In the genomic region with DNA sequence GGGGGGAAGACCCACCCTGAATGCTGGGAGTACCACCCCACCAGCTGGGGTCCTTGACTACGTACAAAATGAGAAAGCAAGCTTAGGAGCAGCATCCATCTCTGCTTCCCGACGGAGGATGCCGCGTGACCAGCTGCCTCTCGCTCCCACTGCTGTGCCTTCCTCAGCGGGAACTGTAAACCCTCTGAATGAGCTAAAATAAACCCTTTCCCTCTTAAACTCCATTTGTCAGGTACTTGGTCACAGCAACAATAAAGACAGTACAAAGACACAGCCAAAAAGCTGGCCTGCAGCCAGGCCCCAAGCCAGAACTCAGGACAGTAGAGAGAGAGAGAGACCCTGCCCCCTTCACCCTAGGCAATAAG, we compare ENCODE assay signal across 15 mouse cellular contexts. TPM values are rescaled to one million over a fixed set of nuclear protein-coding genes. Genes with fewer than 3 reads are reported as not detected.
DNase-seq lines count a peak whose midpoint lies in the region; ATAC-seq lines count a peak whose summit lies in the region.
"Had no signal": no experiment of that assay in that cellular context is flagged by ENCODE, and none has a peak within 500 bp of the region (broad histone marks: within the 10 kb centered on the region; RNA-seq: fewer than 3 reads in every experiment).

No protein-coding gene starts in this region.

- 90% methylated on average over 7 of the region's 7 CpGs for WGBS in hindbrain, embryonic 10.5 days
- WGBS in hindbrain, embryonic 14.5 days: 47% methylated on average over 7 of the region's 7 CpGs
- 76% methylated on average over 7 of the region's 7 CpGs for WGBS in neural tube, embryonic 11.5 days
- WGBS in hindbrain, embryonic 13.5 days: 68% methylated on average over 7 of the region's 7 CpGs
- WGBS in neural tube, embryonic 15.5 days: 37% methylated on average over 7 of the region's 7 CpGs

- H3K9ac ChIP-seq in hindbrain, embryonic 14.5 days: no peak overlapping the region
- no peak overlapping the region for H3K9ac ChIP-seq in neural tube, embryonic 11.5 days (ENCODE audit: low read length)
- no peak overlapping the region for H3K9ac ChIP-seq in hindbrain, embryonic 13.5 days
- H3K9ac ChIP-seq in neural tube, embryonic 15.5 days (replicated peaks): no peak overlapping the region

- peaks cover 9% of the 10 kb centered on the region; the same call in 1 of the 2 replicates for H3K4me1 ChIP-seq in hindbrain, embryonic 10.5 days (replicated peaks)
- H3K4me1 ChIP-seq in hindbrain, embryonic 14.5 days (replicated peaks; ENCODE audit: control insufficient read depth, insufficient read depth, low read length): 0 out of 2 replicates have a peak, but pooled peaks cover 3% of the 10 kb centered on the region
- no peaks in the 10 kb centered on the region; the same call in 1 of the 2 replicates for H3K4me1 ChIP-seq in neural tube, embryonic 11.5 days (ENCODE audit: control insufficient read depth, insufficient read depth, low read length)
- peaks cover 19% of the 10 kb centered on the region for H3K4me1 ChIP-seq in hindbrain, embryonic 13.5 days (replicated peaks)
- H3K4me1 ChIP-seq in neural tube, embryonic 15.5 days: peaks cover 14% of the 10 kb centered on the region; the same call in 1 of the 2 replicates

- H3K4me2 ChIP-seq in hindbrain, embryonic 14.5 days (replicated peaks): no peak overlapping the region
- H3K4me2 ChIP-seq in neural tube, embryonic 11.5 days (ENCODE audit: low read depth): no peak overlapping the region
- H3K4me2 ChIP-seq in hindbrain, embryonic 13.5 days: no peak overlapping the region
- no peak overlapping the region for H3K4me2 ChIP-seq in neural tube, embryonic 15.5 days

- H3K27me3 ChIP-seq in hindbrain, embryonic 10.5 days (ENCODE audit: insufficient read depth, poor library complexity, severe bottlenecking): no peaks in the 10 kb centered on the region
- H3K27me3 ChIP-seq in hindbrain, embryonic 14.5 days (ENCODE audit: control insufficient read depth, insufficient read depth, low read length): no peaks in the 10 kb centered on the region
- no peaks in the 10 kb centered on the region for H3K27me3 ChIP-seq in neural tube, embryonic 11.5 days (ENCODE audit: control insufficient read depth, insufficient read depth, low read length)
- no peaks in the 10 kb centered on the region for H3K27me3 ChIP-seq in hindbrain, embryonic 13.5 days
- no peaks in the 10 kb centered on the region for H3K27me3 ChIP-seq in neural tube, embryonic 15.5 days (replicated peaks)
- H3K27me3 ChIP-seq: Patski had no signal

- no peaks in the 10 kb centered on the region for H3K9me3 ChIP-seq in hindbrain, embryonic 10.5 days
- H3K9me3 ChIP-seq in hindbrain, embryonic 14.5 days (ENCODE audit: control insufficient read depth, low read length): no peaks in the 10 kb centered on the region
- H3K9me3 ChIP-seq in neural tube, embryonic 11.5 days (ENCODE audit: control insufficient read depth, low read length): no peaks in the 10 kb centered on the region
- no peaks in the 10 kb centered on the region for H3K9me3 ChIP-seq in hindbrain, embryonic 13.5 days
- H3K9me3 ChIP-seq in neural tube, embryonic 15.5 days (replicated peaks): no peaks in the 10 kb centered on the region

- no peak overlapping the region for H3K4me3 ChIP-seq in hindbrain, embryonic 10.5 days
- no peak overlapping the region for H3K4me3 ChIP-seq in hindbrain, embryonic 14.5 days (replicated peaks; ENCODE audit: low read length)
- H3K4me3 ChIP-seq in neural tube, embryonic 11.5 days (ENCODE audit: low read depth, low read length): no peak overlapping the region
- no peak overlapping the region for H3K4me3 ChIP-seq in hindbrain, embryonic 13.5 days
- H3K4me3 ChIP-seq in neural tube, embryonic 15.5 days (replicated peaks): no peak overlapping the region
- H3K4me3 ChIP-seq: heart, adult 2 months had no signal

- H3K27ac ChIP-seq in hindbrain, embryonic 10.5 days: peak overlapping the region; percentile 62; the same call in 1 of the 2 replicates
- H3K27ac ChIP-seq in hindbrain, embryonic 14.5 days: no peak overlapping the region; the same call in 1 of the 2 replicates
- no peak overlapping the region for H3K27ac ChIP-seq in neural tube, embryonic 11.5 days (ENCODE audit: low read depth, low read length)
- peak overlapping the region; percentile 64 for H3K27ac ChIP-seq in hindbrain, embryonic 13.5 days
- H3K27ac ChIP-seq in neural tube, embryonic 15.5 days (replicated peaks): peak overlapping the region; percentile 20
- H3K27ac ChIP-seq: heart, adult 2 months had no signal

- peaks cover 55% of the 10 kb centered on the region for H3K36me3 ChIP-seq in hindbrain, embryonic 10.5 days
- H3K36me3 ChIP-seq in hindbrain, embryonic 14.5 days (replicated peaks; ENCODE audit: control insufficient read depth, insufficient read depth): peaks cover 23% of the 10 kb centered on the region
- H3K36me3 ChIP-seq in neural tube, embryonic 11.5 days (ENCODE audit: control insufficient read depth, insufficient read depth, low read length): no peaks in the 10 kb centered on the region; the same call in 1 of the 2 replicates
- H3K36me3 ChIP-seq in hindbrain, embryonic 13.5 days: peaks cover 22% of the 10 kb centered on the region
- H3K36me3 ChIP-seq in neural tube, embryonic 15.5 days: peaks cover 8% of the 10 kb centered on the region

- ATAC-seq in hindbrain, embryonic 14.5 days (ENCODE audit: low FRiP score): no peak
- no peak for ATAC-seq in neural tube, embryonic 11.5 days (ENCODE audit: insufficient read depth, low FRiP score, low TSS enrichment)
- ATAC-seq in hindbrain, embryonic 13.5 days (ENCODE audit: low FRiP score): no peak
- ATAC-seq in neural tube, embryonic 15.5 days (ENCODE audit: low FRiP score): peak; percentile 15; the same call in 1 of the 2 replicates
- ATAC-seq: Patski had no signal

- DNase-seq in hindbrain, embryonic 10.5 days (ENCODE audit: low spot score): no peak
- no peak for DNase-seq in hindbrain, embryonic 14.5 days (ENCODE audit: low spot score)
- peak; percentile 27 for DNase-seq in neural tube, embryonic 11.5 days (ENCODE audit: low spot score)
- DNase-seq in neural tube, embryonic 10.5 days (ENCODE audit: extremely low spot score, low spot score): no peak
- DNase-seq in heart, adult 9 months (ENCODE audit: low spot score in 2 of 2): no peak
- DNase-seq: adrenal gland, postnatal 25 days; gastrocnemius, postnatal 10 days; heart, adult 2 months; kidney, adult 8-10 months; layer of hippocampus, postnatal 36 days; liver had no signal

RNA-seq across cellular contexts. Expression of a gene that starts 12.2 kb away (rescaled TPM):
- polyA plus RNA-seq in hindbrain, embryonic 10.5 days (2016; fragmentation: Nextera tagmentation; extraction: Ambion mirVana): 1.5 TPM in 2 replicates
- 0.48 and 0.68 TPM in 2 replicates for polyA plus RNA-seq in hindbrain, embryonic 14.5 days (2014; fragmentation: Nextera tagmentation; extraction: Ambion mirVana)
- 1.0 and 1.8 TPM in 2 replicates for polyA plus RNA-seq in neural tube, embryonic 11.5 days (2014; fragmentation: Nextera tagmentation; extraction: Ambion mirVana)
- 0.75 and 1.5 TPM in 2 replicates for polyA plus RNA-seq in hindbrain, embryonic 13.5 days (2015; fragmentation: Nextera tagmentation; extraction: Ambion mirVana)
- 0.99 and 4.6 TPM in 2 replicates for polyA plus RNA-seq in neural tube, embryonic 15.5 days (2015; fragmentation: Nextera tagmentation; extraction: Ambion mirVana)

RNA-seq across cellular contexts. Expression of a gene that starts 12.3 kb away (rescaled TPM):
- polyA plus RNA-seq in hindbrain, embryonic 10.5 days (2016; fragmentation: Nextera tagmentation; extraction: Ambion mirVana): 13.3 and 17.9 TPM in 2 replicates
- polyA plus RNA-seq in hindbrain, embryonic 14.5 days (2014; fragmentation: Nextera tagmentation; extraction: Ambion mirVana): 3.3 and 4.9 TPM in 2 replicates
- 14.1 and 14.3 TPM in 2 replicates for polyA plus RNA-seq in neural tube, embryonic 11.5 days (2014; fragmentation: Nextera tagmentation; extraction: Ambion mirVana)
- polyA plus RNA-seq in hindbrain, embryonic 13.5 days (2015; fragmentation: Nextera tagmentation; extraction: Ambion mirVana): 5.3 TPM in 2 replicates
- polyA plus RNA-seq in neural tube, embryonic 15.5 days (2015; fragmentation: Nextera tagmentation; extraction: Ambion mirVana): 7.5 and 12.0 TPM in 2 replicates

RNA-seq across cellular contexts. Expression of a gene that starts 27.8 kb away (rescaled TPM):
- polyA plus RNA-seq in hindbrain, embryonic 10.5 days (2016; fragmentation: Nextera tagmentation; extraction: Ambion mirVana): 1.2 and 2.2 TPM in 2 replicates
- polyA plus RNA-seq in hindbrain, embryonic 14.5 days (2014; fragmentation: Nextera tagmentation; extraction: Ambion mirVana): 0.24 TPM in 1 of 2 replicates, not detected in the other
- 0.65 and 0.91 TPM in 2 replicates for polyA plus RNA-seq in neural tube, embryonic 11.5 days (2014; fragmentation: Nextera tagmentation; extraction: Ambion mirVana)
- polyA plus RNA-seq in hindbrain, embryonic 13.5 days (2015; fragmentation: Nextera tagmentation; extraction: Ambion mirVana): not detected in 2 replicates
- 0.23 TPM in 1 of 2 replicates, not detected in the other for polyA plus RNA-seq in neural tube, embryonic 15.5 days (2015; fragmentation: Nextera tagmentation; extraction: Ambion mirVana)
- polyA plus RNA-seq: midbrain, embryonic 16.5 days; Patski had no signal

RNA-seq across cellular contexts. Expression of a gene that starts 39.8 kb away (rescaled TPM):
- polyA plus RNA-seq in hindbrain, embryonic 10.5 days (2016; fragmentation: Nextera tagmentation; extraction: Ambion mirVana): 0.30 and 0.31 TPM in 2 replicates
- polyA plus RNA-seq in hindbrain, embryonic 14.5 days (2014; fragmentation: Nextera tagmentation; extraction: Ambion mirVana): 0.89 and 1.0 TPM in 2 replicates
- 0.64 TPM in 1 of 2 replicates, not detected in the other for polyA plus RNA-seq in neural tube, embryonic 11.5 days (2014; fragmentation: Nextera tagmentation; extraction: Ambion mirVana)
- polyA plus RNA-seq in hindbrain, embryonic 13.5 days (2015; fragmentation: Nextera tagmentation; extraction: Ambion mirVana): 0.70 and 0.74 TPM in 2 replicates
- polyA plus RNA-seq in neural tube, embryonic 15.5 days (2015; fragmentation: Nextera tagmentation; extraction: Ambion mirVana): 0.95 and 1.7 TPM in 2 replicates

RNA-seq across cellular contexts. Expression of a gene that starts 39.8 kb away (rescaled TPM):
- 33.7 and 42.3 TPM in 2 replicates for polyA plus RNA-seq in hindbrain, embryonic 10.5 days (2016; fragmentation: Nextera tagmentation; extraction: Ambion mirVana)
- polyA plus RNA-seq in hindbrain, embryonic 14.5 days (2014; fragmentation: Nextera tagmentation; extraction: Ambion mirVana): 17.6 and 18.9 TPM in 2 replicates
- 29.9 and 30.3 TPM in 2 replicates for polyA plus RNA-seq in neural tube, embryonic 11.5 days (2014; fragmentation: Nextera tagmentation; extraction: Ambion mirVana)
- 14.6 and 16.5 TPM in 2 replicates for polyA plus RNA-seq in hindbrain, embryonic 13.5 days (2015; fragmentation: Nextera tagmentation; extraction: Ambion mirVana)
- polyA plus RNA-seq in neural tube, embryonic 15.5 days (2015; fragmentation: Nextera tagmentation; extraction: Ambion mirVana): 13.7 and 52.4 TPM in 2 replicates

Comparison
In these comparisons a context has a peak if more than half of its experiments do, and no peak if none do; other contexts are left out.
1. H3K27ac ChIP-seq: peak in hindbrain, embryonic 10.5 days (single experiment), hindbrain, embryonic 13.5 days (single experiment) and neural tube, embryonic 15.5 days (single experiment); none in hindbrain, embryonic 14.5 days (single experiment) and neural tube, embryonic 11.5 days (single experiment).